Mouse (Mus musculus): ENCODE data around the gene Gas7. TPM values are rescaled to one million over a fixed set of nuclear protein-coding genes. Genes with fewer than 3 reads are reported as not detected.
A peak's percentile ranks its signal among the peaks of the same experiment; 100 is the strongest.

Gene Gas7
- total RNA-seq, 2 experiments from 2014 or later, result 1.3 to 3.4 TPM

DNA sequence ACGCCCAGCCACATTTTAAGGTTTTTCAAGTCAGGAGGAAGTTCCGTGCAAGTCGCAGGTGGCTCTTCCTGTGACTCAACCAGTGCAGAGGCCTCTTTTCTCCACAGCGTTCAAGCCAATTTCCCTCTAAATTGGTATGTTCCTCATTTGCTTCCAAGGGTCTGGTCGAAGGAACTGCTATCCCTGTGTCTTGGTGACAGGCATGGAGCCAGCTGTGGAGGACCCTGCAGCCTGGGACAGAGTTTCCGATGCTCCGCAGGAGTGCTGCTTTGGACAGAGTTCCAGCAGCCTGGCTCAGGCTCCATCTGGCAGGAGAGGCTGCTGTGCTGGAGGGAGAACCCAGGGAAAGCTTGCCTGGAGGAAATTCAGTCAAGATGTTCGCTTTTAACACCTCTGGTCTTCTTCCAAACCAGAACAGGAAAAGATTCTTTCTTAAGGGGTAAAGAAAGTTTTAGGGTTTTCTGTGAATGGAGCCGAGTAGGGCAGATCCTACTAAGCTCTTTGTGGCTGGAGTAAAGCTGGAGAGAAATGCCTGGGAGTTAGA is 27.1 kb downstream of the Gas7 start:
- ATAC-seq (replicated peaks; ENCODE audit: low FRiP score, low TSS enrichment, poor library complexity, severe bottlenecking), result no peak

DNA sequence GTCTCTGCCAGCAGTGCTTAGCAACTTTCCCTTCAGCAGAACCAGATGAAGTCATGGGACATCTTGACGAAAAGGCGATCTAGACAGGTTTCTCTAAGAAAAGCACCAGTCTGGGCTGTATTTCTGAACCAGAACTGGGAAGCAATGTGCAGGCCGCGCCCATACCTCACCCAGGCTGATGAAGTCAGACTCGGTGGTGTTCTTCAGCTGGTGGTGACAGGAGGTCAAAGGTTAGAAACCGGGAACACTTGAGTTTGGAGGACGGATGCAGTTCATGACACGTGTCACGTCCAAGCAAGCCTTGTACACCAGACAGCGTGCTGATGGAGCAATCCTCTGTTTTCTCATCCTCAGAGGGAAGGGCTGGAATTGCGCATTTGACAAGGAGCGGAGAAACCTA is 32.9 kb downstream of the Gas7 start:
- no peak for ATAC-seq (replicated peaks; ENCODE audit: low FRiP score, low TSS enrichment, poor library complexity, severe bottlenecking)

DNA sequence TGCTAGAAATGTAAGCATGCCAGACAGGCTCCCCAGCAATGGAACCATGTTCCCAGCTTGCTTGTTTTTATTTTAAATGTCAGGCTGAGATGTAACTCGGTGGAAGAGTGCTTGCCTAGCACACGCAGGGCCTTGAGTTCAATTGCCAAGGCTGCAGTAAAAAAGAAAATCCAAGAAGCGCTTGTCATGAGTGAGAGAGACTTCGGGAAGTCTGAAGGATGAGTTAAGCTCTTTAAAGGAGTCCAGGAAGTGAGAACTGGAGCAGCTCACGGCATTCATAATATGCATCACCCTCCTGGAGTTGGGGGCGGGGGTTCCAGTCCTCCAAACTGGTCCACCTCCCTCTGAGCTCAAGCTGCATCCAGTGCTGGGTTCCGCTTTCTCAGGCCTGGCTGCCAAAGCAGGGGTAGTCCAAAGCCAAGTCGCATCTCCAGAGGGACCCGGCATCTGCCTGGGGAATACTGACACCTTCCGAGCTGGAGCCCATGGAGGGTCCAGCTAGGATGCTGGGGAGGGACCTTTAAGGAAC is 34.5 kb downstream of the Gas7 start:
- ATAC-seq (replicated peaks; ENCODE audit: low FRiP score, low TSS enrichment, poor library complexity, severe bottlenecking), result no peak

DNA sequence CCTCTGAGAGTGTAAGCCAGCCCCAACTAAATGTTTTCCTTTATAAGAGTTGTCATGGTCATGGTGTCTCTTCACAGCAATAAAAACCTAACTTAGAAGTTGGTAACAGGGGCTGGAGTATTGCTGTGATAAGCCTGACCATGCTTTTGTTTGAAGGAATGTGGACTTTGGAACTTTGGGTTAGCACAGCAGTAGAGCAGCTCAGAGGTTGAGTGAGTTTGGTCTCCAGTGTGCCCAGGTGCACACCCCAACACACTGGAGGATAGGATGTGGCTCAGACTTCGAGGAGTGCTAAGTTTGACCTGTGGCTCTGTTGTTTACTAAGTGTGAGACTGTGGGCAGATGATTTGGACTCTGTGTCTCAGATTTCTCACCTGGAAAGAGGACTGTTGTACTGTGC is 41.6 kb downstream of the Gas7 start:
- no peak for ATAC-seq (replicated peaks; ENCODE audit: low FRiP score, low TSS enrichment, poor library complexity, severe bottlenecking)

DNA sequence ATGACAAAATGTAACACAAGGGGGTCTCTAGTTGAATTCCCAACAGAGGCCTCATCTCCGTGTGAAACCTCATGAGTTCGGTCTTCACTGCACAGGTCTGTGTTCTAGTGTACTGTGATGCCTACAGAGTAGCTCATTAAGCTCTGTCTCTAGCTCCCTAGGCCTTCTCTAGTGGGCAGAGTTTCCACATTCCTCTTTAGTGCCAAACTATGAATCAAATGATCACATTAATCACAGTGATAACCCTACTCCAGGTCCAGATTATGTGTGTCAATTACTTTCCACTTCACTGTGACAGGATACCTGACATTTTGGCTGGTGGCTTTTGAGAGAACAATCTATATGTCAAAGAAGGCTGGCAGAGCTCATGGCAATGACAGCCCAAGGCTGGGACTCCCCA is 44.9 kb downstream of the Gas7 start:
- no peak for ATAC-seq (replicated peaks; ENCODE audit: low FRiP score, low TSS enrichment, poor library complexity, severe bottlenecking)

DNA sequence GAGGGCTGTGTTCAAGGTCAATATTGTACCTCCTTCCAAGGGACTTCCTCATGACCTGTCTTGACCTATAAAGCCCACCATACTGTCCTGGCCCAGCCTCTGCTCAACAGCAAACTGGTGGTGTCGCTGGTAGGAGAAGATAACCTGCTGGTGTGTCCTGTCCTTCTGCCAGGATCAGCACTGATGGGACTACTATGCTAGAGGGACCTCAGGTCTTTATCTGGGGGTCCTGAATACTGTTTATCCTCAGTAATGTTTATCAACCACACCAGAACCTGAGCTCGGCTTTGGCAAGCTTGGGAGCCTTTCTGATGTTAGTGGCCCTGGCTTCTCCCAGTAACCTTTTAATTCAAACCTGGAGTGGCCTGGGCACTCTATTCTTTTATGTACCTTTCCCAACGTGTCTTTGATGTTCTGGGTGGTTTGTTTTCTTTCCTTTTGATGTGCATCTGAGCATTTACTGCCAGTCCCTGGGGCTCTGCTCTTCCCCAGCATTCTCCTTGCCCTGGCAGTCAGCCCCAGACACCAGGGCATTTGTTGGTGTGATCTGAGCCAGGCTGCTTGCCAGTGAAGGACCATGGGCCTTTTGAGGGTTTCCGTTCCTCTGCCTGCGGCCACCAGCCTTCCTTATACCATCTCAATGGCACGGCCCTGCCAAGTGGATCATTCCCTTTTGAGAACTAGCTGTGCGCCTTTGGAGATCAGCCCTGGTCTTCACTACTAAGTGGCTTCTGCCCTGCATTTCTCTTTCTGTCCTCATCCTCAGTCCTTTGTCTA is 46.4 kb downstream of the Gas7 start:
- ATAC-seq (replicated peaks; ENCODE audit: low FRiP score, low TSS enrichment, poor library complexity, severe bottlenecking), result peak; percentile 93

DNA sequence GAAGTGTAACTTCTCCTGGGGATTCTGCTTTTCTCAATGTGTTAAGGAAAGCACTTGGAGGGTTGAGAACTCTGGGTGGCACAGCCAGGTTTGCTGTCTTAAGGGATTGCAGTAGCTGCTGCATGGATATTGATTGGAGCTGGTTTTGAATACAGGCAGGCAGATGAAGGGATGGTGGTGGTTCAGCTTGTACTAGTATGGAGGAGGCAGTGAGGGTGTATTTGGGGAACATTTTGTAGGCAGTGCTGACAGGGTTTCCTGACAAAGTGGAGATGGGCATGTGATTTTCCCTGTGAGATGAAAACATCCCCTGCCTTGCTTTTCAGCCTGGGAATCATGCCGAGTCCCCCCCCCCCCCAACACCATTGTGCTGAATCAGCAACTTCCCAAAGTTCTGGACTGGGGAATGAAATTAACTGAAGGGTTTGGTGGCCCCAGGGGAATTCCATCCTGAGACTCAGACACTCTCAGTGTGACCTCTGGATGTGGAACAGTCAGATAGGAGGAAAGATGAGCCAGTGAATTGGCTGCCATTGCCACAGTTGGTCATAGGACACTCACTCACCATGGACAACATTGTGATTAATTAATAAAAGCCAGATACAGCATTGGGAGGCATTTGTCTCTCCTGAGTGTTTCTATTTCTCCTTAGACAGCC is 54.1 kb downstream of the Gas7 start:
- ATAC-seq (replicated peaks; ENCODE audit: low FRiP score, low TSS enrichment, poor library complexity, severe bottlenecking), result no peak

DNA sequence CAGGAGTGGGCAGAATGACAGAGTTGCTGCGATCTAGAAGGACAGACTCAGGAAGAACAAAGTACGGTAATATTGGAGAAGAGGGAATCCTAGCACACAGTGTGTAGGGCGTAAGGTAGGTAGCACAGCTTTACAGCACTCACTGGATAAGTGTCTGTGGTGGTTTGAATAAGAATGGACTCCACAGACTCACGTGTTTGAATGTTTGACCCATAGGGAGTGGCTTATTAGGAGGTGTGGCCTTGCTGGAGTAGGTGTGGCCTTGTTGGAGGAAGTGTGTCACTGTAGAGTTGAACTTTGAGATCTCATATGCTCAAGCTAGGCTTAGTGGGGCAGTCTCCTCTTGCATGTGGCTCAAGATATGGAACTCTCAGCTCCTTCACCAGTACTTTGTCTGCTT is 55.6 kb downstream of the Gas7 start:
- ATAC-seq (replicated peaks; ENCODE audit: low FRiP score, low TSS enrichment, poor library complexity, severe bottlenecking), result no peak

DNA sequence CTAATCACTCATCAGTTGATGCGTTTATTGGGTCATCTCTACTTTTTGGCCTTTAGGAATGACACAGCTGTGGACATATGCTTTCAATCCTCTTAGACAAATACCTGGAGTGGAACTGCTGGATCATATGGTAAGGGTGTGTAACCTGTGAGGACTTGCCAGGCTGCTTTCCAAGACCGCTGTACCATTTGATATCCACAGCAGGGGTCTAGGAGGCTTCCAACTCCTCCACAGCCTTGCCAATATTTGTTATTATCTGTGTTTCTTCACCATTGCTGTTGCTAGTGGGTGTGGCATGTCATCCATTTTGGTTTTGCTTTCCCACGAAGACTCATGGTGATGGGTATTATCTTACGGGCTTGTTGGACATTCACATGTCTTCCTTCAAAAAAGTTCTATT is 57.8 kb downstream of the Gas7 start:
- no peak for ATAC-seq (replicated peaks; ENCODE audit: low FRiP score, low TSS enrichment, poor library complexity, severe bottlenecking)

DNA sequence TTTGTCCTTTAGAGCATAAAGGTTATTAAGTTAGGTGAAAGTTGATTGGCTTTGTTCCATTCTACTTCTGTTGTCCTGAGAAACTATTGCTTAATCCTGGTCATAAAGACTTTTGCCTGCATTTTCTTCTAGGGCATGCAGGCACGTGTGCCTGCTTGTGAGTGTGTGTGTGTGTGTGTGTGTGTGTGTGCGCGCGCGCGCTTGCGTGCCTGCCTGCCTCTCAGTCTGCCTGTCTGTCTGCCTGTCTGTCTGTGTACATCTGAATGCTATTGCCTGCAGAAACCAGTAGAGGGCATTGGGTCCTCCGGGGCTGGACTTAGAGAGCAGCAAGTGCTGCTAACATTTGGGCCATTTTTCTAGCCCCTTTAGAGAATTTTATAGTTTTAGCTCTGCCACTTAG is 59.2 kb downstream of the Gas7 start:
- ATAC-seq (replicated peaks; ENCODE audit: low FRiP score, low TSS enrichment, poor library complexity, severe bottlenecking), result peak; percentile 55; the same call in 1 of the 2 replicates

DNA sequence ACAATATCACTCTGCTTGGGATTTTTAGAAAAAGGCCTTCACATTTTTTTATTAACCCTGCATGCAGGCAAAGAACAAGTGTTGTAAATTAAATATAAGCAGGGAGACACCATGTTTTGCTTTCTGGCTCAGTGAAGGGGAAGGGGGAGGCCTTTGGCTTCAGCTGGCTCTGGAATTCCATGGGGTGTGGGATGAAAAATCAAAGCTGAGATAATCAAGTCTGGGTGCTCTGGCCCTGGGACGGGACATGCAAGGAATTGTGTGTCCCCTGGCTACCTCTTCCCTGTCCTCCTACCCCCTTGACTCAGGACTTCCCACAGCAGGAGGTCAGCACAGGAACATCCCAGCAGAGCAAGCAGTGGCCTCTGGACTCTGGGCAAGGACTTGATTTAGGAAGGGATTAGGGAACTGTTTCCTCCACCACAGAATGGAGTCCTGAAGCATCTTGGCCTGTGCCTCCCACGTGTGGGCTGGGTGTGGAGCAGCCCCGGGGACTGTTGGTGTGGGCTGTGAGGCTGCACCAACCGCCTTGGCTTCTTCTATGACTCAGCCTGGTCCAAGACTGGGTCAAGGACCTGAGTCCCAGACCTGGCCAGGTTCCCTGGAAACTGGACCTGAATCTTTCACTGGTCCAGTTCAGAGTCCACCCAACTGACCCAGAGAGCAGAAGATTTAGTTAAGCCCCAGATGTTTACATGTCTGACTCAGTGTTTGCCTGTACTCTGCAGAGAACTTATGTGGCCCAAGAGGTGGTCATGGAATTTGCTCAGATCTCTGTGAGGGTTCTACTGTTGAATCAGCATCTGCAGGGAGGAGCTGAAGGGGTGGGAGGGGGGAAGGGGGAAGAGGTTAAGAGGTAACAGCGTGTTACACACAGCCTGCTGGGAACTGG is 60.0 kb downstream of the Gas7 start:
- ATAC-seq (replicated peaks; ENCODE audit: low FRiP score, low TSS enrichment, poor library complexity, severe bottlenecking), result no peak

DNA sequence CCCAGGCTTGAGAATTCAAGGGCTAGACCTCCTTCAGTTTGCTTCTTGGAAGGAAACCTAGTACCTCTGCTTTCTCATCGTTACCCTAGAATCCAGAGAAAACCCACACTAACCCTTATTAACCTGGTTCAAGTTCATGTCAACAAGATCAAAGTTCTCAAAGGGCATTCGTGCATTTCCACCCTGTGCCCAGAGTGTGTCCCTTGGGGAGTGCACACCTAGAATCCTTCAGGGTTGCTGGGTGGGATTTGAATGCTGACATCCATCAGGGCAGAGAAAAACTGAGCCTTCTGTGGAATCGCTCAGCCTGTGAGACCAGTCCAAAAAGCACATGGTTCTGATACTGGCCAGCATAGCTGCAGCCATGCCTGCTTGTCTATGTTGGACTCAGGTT is 60.7 kb downstream of the Gas7 start:
- no peak for ATAC-seq (replicated peaks; ENCODE audit: low FRiP score, low TSS enrichment, poor library complexity, severe bottlenecking)

DNA sequence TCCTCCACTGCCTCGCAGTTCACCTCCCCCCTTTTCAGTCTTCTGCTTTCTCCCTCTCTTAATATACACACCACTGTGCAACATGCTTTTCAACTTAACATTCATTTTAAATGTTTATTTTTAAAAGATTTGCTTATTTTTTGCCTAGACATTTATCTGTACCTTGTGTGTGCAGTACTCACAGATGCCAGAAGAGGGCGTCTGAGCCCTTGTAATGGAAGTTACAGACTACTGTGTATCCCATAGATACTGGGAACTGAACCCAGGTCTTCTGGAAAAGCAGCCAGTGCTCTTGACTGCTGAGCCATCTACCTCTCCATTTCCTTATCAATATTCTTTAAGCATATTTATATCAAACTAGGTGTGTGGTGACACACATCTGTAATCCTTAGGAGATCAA is 62.5 kb downstream of the Gas7 start:
- ATAC-seq (replicated peaks; ENCODE audit: low FRiP score, low TSS enrichment, poor library complexity, severe bottlenecking), result no peak

DNA sequence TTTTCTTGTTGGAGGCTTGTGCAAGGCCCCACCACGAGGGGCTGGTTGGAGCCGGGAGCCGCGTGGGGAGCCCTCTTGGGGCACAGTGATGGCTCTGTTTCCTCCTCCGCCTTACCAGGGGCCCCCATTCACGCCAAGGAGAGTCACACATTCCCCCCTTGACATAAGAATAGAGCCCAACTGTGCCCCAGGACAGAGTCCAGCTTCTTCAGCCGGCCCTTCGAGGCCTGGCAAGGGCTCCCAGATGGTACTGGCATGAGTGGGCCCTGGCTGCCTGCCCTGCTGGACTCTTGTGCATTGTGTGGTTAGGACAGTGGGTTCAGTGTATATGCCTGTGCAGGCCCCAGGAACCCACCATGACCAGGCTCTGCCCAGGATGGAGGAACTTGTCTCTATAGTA is 63.7 kb downstream of the Gas7 start:
- ATAC-seq (replicated peaks; ENCODE audit: low FRiP score, low TSS enrichment, poor library complexity, severe bottlenecking), result no peak

DNA sequence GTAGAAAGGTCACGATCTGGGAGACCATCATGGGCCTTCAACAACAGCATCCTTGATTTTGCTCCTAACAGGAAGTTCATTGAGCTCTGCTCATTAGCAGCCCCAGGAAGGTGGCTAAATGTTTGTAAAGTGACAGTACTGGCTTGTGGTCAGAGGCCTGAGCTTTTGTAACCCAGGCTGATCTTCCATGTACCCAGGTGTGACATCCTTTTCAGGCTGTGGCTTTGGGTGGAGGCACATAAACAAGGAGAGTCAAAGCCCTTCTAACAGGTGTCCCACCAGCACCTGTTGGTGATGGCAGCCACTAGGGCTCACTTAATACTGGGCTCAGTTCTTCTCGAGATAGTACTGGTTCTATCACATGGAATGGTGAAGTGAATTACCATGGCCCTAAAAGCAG is 67.4 kb downstream of the Gas7 start:
- ATAC-seq (replicated peaks; ENCODE audit: low FRiP score, low TSS enrichment, poor library complexity, severe bottlenecking), result no peak

DNA sequence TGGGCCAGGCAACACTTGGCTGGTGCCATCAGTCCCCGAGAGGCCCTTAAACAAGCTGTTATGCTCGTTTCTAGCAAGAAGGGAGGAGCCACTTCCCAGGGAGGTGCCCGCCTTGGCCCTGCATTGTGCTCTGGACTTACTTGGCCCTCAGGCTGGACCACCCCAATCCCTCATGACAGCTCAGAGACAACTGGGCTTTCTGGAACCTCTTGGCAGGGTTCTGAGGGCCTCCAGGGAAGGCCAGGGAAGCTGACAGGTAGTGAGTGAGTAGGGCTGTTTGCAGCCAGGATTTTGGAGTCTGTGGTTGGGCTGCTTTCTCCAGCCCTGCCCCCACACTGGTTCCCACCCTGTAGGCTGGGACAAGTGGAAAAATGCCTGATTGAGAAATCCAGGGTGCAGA is 68.6 kb downstream of the Gas7 start:
- no peak for ATAC-seq (replicated peaks; ENCODE audit: low FRiP score, low TSS enrichment, poor library complexity, severe bottlenecking)

DNA sequence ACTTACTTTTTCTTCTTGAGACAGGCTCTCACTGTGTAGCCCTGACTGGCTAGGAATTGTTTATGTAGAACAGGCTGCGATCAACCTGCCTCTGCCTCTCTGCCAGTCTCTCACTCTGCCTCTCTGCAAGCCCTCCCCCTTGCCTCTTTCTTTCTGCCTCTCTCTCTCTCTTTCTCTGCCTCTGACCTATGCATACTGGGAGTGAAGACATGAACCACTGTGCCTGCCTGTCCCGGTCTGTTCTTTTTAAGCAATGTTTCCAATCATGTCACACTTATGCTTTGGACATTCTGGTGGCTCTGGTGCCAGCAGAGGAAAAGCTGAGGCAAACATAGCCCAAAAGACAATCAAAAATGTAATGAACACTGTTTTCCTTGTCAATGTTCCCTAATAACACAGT is 69.5 kb downstream of the Gas7 start:
- no peak for ATAC-seq (replicated peaks; ENCODE audit: low FRiP score, low TSS enrichment, poor library complexity, severe bottlenecking)

DNA sequence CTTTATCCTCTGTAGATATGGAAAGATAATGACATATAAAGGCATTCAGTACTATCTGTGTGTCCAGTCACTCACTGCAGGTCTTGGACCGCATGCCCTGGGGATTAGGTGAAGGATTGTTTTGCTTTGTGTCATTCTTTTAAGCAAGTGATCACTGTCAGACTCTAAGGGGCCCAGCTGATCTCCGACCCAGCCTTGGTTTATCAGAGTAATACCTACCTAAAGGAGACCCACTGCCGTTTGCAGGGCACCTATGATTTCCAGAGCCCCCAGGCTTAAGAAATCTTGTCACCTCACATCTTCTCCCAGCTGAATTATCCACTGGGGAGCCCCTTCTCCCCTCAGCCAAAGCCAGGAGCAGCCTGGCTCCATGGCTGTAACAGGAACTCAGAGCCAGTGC is 70.6 kb downstream of the Gas7 start:
- ATAC-seq (replicated peaks; ENCODE audit: low FRiP score, low TSS enrichment, poor library complexity, severe bottlenecking), result no peak

DNA sequence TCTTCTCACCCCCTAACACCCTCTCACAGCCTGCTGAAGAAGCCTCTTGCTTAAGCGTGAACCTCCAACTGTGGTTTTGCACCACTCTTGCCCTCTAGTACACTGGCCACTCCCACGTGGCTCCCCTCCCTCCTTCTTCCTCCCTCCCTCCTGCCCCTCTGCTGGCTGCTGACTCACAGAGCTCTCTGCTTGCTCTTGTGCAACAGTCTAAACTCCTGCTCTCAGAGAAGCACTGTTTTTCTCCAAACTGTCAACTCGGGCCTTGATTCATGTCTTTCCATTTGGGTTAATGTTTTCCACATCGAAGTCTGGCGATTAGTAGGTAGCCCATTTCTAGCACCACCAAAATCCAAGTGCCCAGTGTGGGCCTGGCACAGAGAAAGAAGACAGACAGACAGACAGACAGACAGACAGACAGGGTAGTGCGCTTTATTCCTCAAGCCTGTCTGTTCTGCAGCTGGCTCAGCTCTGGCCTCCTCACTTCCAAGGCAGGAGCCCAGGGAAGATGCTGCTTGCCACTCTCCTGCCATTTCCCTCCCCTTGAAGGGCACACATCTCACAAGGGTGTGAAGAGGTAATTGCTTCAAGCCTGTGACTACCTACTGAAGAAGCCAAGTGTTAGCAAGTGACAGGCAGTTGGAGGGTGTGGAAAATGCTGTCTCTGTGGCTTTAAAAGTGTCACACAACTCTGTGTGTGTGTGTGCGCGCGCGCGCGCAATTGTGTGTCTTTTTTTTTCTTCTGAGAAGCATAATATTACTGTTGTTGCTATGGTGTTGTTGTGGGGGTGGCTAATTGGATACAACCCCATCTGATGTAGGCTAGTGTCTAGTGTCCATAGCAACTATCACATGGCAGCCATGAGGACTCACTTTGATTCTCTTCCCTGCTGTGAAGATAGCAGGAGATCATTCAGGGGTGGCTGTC is 71.6 kb downstream of the Gas7 start:
- peak; percentile 66 for ATAC-seq (replicated peaks; ENCODE audit: low FRiP score, low TSS enrichment, poor library complexity, severe bottlenecking)
